Mouse (Mus musculus) adrenal gland, adult (tissue): ENCODE measurements at regions not wholly inside any gene's neighbourhood (a gene's known extent, or its start where the extent isn't known, plus 50 kb on each side); places are given as distances from the start of the nearest gene placed in this dataset.
A peak's percentile ranks its signal among the peaks of the same experiment; 100 is the strongest.

Experiments used
- DNase-seq, 2 experiments: peaks; one replicate each; pipeline ENCODE4 v3.0.0; 2022 to 2023; ENCODE audit warnings: low spot score in 1 of 2; ENCODE audit not compliant: inconsistent age in 2 of 2

GRCm38 (mm10) chr1:73857497-73857896, 266.8 kb downstream of the Tns1 start:
- no peak for DNase-seq

- DNase-seq = no peak
Observed at GRCm38 (mm10) chr1:73856811-73857210, 267.4 kb downstream of the Tns1 start.

GRCm38 (mm10) chr1:73855306-73855705, 268.9 kb downstream of the Tns1 start:
- DNase-seq = no peak

DNA sequence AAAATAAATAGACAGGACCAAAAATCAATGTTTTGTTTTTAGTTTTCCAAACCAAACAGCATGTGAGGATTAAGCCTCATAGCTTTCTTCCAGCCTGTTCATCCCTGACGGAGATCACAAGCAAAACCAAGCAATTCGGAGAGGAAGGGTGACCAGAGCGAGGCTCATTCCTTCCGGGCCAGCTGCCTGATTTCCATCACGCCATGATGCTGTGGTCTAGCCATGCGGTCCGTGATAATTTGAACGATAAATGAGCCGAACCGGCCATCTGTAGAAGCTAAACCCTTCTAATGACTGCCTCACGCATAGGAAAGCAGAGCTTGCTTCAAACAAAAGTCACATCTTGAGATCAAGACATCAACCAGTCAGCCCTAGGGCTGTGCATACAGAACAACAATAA, 270.4 kb downstream of the Tns1 start:
- no peak for DNase-seq

- no peak for DNase-seq
Observed at GRCm38 (mm10) chr1:73850173-73851014, 273.9 kb downstream of the Tns1 start.

DNA sequence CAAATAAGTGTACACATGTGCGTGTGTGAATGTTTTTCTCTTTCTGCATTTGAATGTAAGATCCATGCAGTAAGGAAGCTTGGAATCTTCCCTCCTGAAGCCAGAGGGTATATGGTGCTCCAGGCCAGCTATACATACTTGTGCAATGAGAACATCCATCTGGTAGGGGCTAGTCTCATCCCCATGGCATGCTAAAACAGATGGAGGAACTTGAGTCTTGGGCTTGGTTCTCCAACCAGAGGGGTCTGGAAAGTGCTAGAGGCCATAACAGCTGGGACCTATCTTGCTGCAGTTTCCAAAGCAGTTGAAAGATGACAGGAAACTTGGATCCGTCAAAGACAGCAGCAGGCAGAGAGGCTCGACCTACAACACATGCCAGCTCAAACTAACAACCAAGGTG, 275.9 kb downstream of the Tns1 start:
- no peak for DNase-seq

DNA sequence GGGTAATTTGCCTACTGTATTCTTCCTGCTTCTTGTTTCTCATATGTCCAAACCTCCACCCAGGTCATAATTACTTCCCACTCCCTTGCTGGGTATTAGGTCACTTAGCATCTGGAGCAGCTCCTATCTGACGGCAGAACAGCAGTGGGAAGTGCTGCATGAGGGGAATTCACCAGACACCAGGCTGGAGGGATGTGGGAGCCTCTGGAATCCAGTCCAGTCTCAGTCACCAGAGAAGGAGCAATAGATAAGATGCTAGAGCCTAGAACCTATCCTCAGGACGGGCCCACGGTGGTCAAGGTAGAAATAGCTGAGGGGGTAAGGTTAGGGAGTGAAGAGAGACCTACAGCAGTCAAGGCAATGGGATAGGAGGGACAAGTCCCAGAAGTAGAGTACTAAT, 277.1 kb downstream of the Tns1 start:
- no peak for DNase-seq

DNA sequence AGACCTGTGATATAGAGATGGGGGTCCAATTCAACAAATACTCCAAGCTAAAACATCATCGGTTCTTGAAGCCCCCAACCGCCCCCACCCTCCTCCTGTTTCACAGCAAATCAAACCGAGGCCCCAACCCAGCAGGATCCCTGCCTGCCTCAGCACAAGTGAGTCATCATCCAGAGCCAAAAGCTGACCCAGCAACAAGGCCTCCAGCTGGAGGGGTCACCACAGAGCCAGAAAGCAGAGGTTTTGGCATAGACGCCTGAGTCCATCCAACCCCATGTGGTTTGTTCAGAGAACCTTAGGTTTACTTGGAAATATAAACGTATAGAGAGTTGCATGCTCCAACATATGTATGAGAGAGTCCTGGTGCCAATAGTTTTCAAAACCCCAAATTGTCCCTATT, 279.1 kb downstream of the Tns1 start:
- no peak for DNase-seq

DNA sequence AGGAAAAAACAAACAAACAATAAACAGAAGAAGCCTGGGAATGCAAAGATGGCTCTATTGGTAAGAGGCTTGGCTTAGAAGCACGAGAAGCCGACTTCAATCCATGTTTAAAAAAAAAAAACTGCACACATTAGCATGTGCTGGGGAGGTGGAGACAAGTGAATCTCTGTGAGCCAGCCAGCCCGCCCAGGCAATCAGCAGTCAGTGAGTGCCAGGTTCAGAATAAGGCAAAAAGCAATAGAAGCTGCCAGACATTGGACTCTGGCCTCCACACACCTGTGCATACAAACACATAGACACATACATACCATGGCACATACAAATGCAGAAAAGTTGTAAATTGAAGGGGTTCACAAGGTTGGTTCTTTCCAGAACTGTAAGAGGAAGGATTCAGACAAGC, 279.7 kb downstream of the Tns1 start:
- no peak for DNase-seq

DNA sequence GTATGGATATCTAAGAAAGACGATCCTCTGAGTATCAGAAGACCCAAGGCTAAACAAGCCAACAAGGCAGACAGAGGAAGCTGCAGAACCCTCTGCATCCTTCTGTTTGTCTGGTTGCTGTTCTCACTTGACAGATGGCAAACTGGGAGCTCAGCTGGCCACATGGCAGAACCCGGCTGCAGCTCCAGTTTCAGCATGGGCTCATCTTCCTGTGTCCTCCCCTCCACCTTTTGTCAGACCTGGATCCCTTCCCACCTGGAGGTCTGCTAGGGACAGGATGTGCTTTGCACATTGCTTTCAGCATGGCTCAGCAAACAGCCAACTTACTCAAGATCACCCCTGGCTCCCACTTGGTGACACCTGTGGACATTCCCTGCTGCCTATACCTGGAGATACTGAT, 284.9 kb downstream of the Tns1 start:
- DNase-seq = no peak

- DNase-seq = no peak
Observed at GRCm38 (mm10) chr1:73836680-73837079, 287.6 kb downstream of the Tns1 start.

DNA sequence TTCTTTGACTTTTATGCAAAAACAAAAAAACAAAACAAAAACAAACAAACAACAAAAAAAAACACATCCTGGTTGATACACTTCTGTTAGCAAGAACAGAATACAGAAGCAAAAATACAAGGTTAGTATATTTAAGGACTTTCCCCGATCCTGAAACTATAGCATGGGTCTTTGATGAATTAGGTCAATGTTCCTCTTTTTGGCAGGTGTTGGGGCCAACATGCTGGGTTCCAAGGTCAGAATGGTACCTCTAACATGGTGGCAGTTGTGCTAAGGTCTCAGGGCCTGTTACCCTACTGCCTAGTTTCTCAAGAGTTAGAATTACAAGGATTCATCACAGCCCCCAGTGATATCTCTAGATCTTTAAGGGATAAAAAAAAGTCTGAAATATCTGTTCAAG, 289.7 kb downstream of the Tns1 start:
- no peak for DNase-seq

GRCm38 (mm10) chr1:73830486-73831132, 293.6 kb downstream of the Tns1 start:
- no peak for DNase-seq

GRCm38 (mm10) chr1:73828996-73829395, 295.3 kb downstream of the Tns1 start:
- peak in 1 of 2 experiments; percentile 30 for DNase-seq

DNA sequence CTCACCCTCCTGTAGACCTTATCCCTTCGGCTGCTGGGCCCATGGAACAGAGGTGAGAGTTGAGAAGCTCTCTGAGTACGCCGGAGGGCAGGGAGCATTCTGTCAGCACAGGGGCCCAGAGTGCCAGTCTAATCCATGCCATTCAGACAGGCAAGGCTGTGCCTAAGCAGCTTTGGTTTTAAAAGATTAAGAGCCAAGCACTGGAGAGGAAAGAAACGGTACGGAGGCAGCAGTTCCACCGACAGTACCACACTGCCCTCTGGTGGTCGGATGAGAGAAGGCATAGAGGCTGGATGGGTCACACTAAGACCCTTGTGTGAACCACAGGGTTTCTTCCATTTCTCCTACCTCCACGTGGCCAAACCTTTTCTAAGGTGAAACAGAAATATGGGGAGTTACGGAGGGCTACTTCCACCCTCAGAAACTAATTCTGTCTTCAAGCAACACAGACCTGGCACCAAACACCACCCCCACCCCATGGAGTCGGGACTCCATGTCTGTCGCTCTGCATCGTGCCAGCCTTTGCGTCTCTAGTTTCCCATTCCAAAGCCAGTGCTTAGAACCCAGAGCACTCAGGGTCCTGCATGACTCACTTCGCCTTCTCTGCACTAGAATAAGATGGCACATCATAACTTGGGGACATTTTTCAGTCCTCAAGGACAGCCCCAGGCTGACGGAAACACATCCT, 297.9 kb downstream of the Tns1 start:
- peak; percentile 84 to 95 for DNase-seq

DNA sequence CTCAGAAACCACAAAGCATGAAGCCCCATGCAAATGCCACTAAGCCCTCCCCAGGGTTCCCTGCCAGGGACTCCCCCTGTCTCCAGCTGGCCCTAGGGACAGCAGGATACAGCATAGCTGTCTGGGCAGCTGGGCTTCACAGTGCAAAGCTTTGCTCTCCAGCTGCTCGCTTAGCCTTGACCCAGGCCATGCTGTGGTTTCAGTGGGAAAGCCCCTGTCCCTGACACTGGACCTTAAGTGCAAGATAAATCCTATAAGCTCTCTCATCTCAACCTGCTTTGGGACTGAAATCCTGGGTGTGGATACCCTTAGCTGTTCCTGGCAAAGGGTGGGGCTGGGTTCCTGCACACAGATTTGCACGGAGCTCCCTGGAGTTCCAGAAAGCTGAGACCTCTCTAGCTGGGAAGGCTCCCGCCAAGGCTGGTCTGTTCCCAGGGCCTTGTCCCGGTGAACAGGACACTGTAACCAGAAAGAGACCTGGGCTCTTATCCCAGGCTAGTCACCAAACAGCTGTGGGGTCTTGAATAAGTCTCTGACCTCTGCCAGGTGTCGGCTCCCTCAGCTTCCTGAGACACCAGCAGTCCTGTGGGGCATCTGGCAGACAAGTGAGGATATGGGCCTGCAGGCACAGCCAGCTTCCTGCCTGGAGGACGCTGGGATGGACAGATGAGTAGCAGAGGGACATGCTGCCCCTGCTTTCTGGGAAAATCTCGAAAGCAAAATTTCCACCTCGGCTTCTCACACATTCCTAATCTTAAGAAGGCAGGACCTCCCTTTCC, 299.7 kb downstream of the Tns1 start:
- DNase-seq = peak; percentile 70 to 71

DNA sequence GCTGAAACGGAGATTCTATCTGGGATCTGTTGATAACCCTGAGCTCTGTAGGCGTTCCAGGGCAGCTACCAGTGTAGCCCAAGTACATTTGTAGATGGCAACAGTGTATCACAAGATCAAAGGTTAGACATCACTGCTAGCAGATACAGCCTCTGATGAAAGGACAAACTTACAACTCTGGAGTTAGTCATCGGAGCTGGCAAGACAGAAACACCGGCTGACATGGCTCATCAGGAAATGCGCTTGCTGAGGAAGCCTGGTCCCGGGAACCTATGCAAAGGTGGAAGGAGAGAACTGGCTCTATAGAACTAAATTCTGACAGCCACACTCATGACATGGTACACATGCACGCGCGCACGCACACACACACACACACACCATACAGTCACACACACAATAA, 300.5 kb downstream of the Tns1 start:
- DNase-seq = peak; percentile 40 to 62

- DNase-seq = no peak
Observed at GRCm38 (mm10) chr1:73822616-73823015, 301.6 kb downstream of the Tns1 start.

GRCm38 (mm10) chr1:73820701-73821100, 303.5 kb downstream of the Tns1 start:
- no peak for DNase-seq

DNA sequence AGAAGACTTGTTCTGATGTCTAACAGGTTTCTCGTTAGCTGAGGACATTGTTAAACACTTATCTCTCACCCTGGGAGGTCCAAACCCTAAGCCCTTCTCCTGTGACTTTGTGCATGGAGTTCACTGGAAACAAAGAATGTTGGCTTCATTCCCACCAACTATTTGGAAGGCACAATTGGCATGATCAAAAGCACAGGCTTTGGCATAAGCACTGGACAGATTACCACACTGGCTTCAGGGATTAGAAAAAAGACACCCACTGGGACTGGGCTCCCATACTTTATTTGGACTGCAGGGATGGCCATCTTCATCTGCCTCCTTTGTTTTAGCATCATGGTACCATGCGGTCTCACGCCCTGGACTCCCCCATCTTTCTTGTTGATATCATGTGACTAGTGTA, 317.0 kb downstream of the Tns1 start:
- DNase-seq = no peak

- DNase-seq = no peak
Observed at GRCm38 (mm10) chr1:73805156-73805555, 319.1 kb downstream of the Tns1 start.
